Mouse (Mus musculus) erythroblast, embryonic 14.5 days (primary cell): ENCODE measurements around the gene Gm49369.

ENCODE experiments used
- GATA1 ChIP-seq: IDR thresholded peaks from 2 replicates; pipeline ENCODE4 v1.6.1; 2012; ENCODE audit warnings: low read length, inconsistent platforms, mixed read lengths
- TAL1 ChIP-seq: IDR thresholded peaks from 3 replicates; pipeline ENCODE4 v1.6.1; 2012; ENCODE audit warnings: low read length, inconsistent platforms, mixed read lengths

- TF ChIP-seq TAL1 = no peak
- TF ChIP-seq GATA1 = no peak
Observed at GRCm38 (mm10) chr7:142387419-142388148, 5.1 kb upstream of the Gm49369 start, which contains the start of gene Ctsd.
